Mouse (Mus musculus) liver, postnatal 0 days (tissue): ENCODE data around the gene Bcr.

Source experiments
- CTCF ChIP-seq: sonication (generic); IDR thresholded peaks from 2 replicates; pipeline ENCODE4 v1.5.1; 2016; ENCODE audit warnings: antibody characterized with exemption, low read depth
- EP300 ChIP-seq: IDR thresholded peaks from 2 replicates; pipeline ENCODE4 v1.6.1; 2016; ENCODE audit warnings: antibody characterized with exemption, low read depth, mild to moderate bottlenecking

- no peak for TF ChIP-seq CTCF
- TF ChIP-seq EP300 = no peak
These were observed 40.1 kb upstream of the Bcr start for GRCm38 (mm10) chr10:75020271-75020670.
